23 mouse cellular contexts compared by ENCODE assay signal in the genomic region with DNA sequence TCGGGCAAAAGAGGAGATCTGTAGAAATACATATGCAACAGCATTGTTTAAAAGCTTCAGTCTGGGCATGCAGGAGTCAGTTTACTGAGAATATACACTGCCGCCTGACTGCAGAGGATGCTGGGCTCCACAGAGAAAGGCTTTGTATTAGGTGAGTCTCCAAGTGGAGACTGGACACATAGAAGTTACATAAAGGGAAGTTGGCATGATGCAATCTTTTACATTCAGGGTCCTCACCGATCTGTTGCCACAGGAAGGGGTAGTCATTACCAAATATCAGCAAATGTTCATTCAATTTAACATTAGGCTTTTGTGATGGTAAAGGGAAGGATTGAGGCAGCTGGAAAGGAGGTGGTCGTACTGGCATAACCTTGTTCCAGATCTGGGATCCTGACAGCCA.
DNase-seq lines count a peak whose midpoint lies in the region; ATAC-seq lines count a peak whose summit lies in the region.
"Had no signal": no experiment of that assay in that cellular context is flagged by ENCODE, and none has a peak within 500 bp of the region (broad histone marks: within the 10 kb centered on the region; RNA-seq: fewer than 3 reads in every experiment).

No protein-coding gene starts in this region.

- H3K4me1 ChIP-seq in heart, embryonic 10.5 days = peaks cover 7% of the 10 kb centered on the region; the same call in 1 of the 2 replicates
- H3K4me1 ChIP-seq: embryonic facial prominence, embryonic 15.5 days; forebrain, embryonic 10.5 days; forebrain, embryonic 12.5 days had no signal

- ATAC-seq in common myeloid progenitor, adult 5-6 weeks (replicated peaks; ENCODE audit: low read depth, poor library complexity, severe bottlenecking) = 0 out of 2 replicates have a peak, but pooled peaks have one; percentile 39
- ATAC-seq in granulocyte monocyte progenitor cell, adult 5-6 weeks (replicated peaks; ENCODE audit: poor library complexity, severe bottlenecking) = peak; percentile 91
- peak; percentile 63 for ATAC-seq in megakaryocyte progenitor cell, adult 5-6 weeks (replicated peaks; ENCODE audit: poor library complexity)
- ATAC-seq: forebrain, embryonic 14.5 days; forebrain, embryonic 16.5 days had no signal

- H3K9me3 ChIP-seq in heart, embryonic 10.5 days = peaks cover 3% of the 10 kb centered on the region; the same call in 1 of the 2 replicates
- H3K9me3 ChIP-seq: embryonic facial prominence, embryonic 13.5 days; embryonic facial prominence, embryonic 15.5 days; forebrain, embryonic 10.5 days; forebrain, embryonic 12.5 days had no signal

- H3K27me3 ChIP-seq in heart, embryonic 10.5 days (ENCODE audit: insufficient read depth, poor library complexity, severe bottlenecking) = no peaks in the 10 kb centered on the region
- H3K27me3 ChIP-seq: embryonic facial prominence, embryonic 13.5 days; embryonic facial prominence, embryonic 15.5 days; forebrain, embryonic 12.5 days had no signal

- intact Hi-C loops in heart, postnatal 10 days (cut with DNase I) = no loop called here

- no peaks in the 10 kb centered on the region for H3K36me3 ChIP-seq in heart, embryonic 10.5 days
- H3K36me3 ChIP-seq: embryonic facial prominence, embryonic 13.5 days; embryonic facial prominence, embryonic 15.5 days; forebrain, embryonic 10.5 days; forebrain, embryonic 12.5 days had no signal

- H3K4me3 ChIP-seq in heart, embryonic 10.5 days = no peak overlapping the region
- H3K4me3 ChIP-seq: embryonic facial prominence, embryonic 13.5 days; embryonic facial prominence, embryonic 15.5 days; erythroblast, embryonic 14.5 days; forebrain, embryonic 10.5 days; forebrain, embryonic 12.5 days had no signal

- peak; percentile 58 for DNase-seq in heart, embryonic 10.5 days (ENCODE audit: low spot score)
- no peak for DNase-seq in heart, postnatal 10 days
- no peak for DNase-seq in spleen, postnatal 14 days (ENCODE audit: low spot score in 2 of 2)
- DNase-seq in right cerebral cortex, postnatal 10 days (ENCODE audit: low spot score in 2 of 2) = no peak
- DNase-seq: adrenal gland, adult 2 months; adrenal gland, postnatal 14 days; adrenal gland, postnatal 36 days; cerebellum, adult 11-12 months; cerebellum, adult 2 months; cerebellum, adult 9-10 months; cerebellum, postnatal 10 days; cerebellum, postnatal 25 days; embryo, embryonic 11 days had no signal

- no peak overlapping the region for H3K27ac ChIP-seq in heart, embryonic 10.5 days
- H3K27ac ChIP-seq: embryonic facial prominence, embryonic 13.5 days; embryonic facial prominence, embryonic 15.5 days; forebrain, embryonic 10.5 days; forebrain, embryonic 12.5 days had no signal

- WGBS in heart, embryonic 10.5 days = 85% methylated on average over 4 of the region's 4 CpGs

Comparison
In these comparisons a context has a peak if more than half of its experiments do, and no peak if none do; other contexts are left out.
1. ATAC-seq: peak in every context shown above with its lines; median percentile 91 in granulocyte monocyte progenitor cell, adult 5-6 weeks; 63 in megakaryocyte progenitor cell, adult 5-6 weeks; 39 in common myeloid progenitor, adult 5-6 weeks.